Mouse (Mus musculus) heart, embryonic 16.5 days (tissue): ENCODE data around the gene Upp2. TPM values are rescaled to one million over a fixed set of nuclear protein-coding genes. Genes with fewer than 3 reads are reported as not detected.
A peak's percentile ranks its signal among the peaks of the same experiment; 100 is the strongest.

Experiments used
- ATAC-seq: fragments of 200-750 bp; cut with Nextera tagmentation; replicated peaks from 2 replicates; pipeline ENCODE4 v1.8.0; 2017; ENCODE audit warnings: moderate number of reproducible peaks; ENCODE audit not compliant: insufficient read depth, low FRiP score; ENCODE audit errors: extremely low read depth
- H3K27ac ChIP-seq: fragments of 300-500 bp; sonication (generic); 2 replicates; pipeline ENCODE4 v1.5.1; 2014; ENCODE audit warnings: mild to moderate bottlenecking, low read length, control low read depth, moderate library complexity
- H3K27me3 ChIP-seq: fragments of 300-500 bp; sonication (generic); 2 replicates; pipeline ENCODE4 v1.6.1; 2014; ENCODE audit warnings: low read length, mixed read lengths; ENCODE audit not compliant: control insufficient read depth, insufficient read depth
- H3K36me3 ChIP-seq: fragments of 300-500 bp; sonication (generic); 2 replicates; pipeline ENCODE4 v1.6.1; 2014; ENCODE audit not compliant: control insufficient read depth, insufficient read depth
- H3K4me1 ChIP-seq: fragments of 300-500 bp; sonication (generic); 2 replicates; pipeline ENCODE4 v1.6.1; 2014; ENCODE audit warnings: low read length, mixed read lengths; ENCODE audit not compliant: control insufficient read depth, insufficient read depth
- H3K4me2 ChIP-seq: fragments of 300-500 bp; sonication (generic); 2 replicates; pipeline ENCODE4 v1.6.1; 2014; ENCODE audit warnings: low read depth, mild to moderate bottlenecking, control low read depth, low read length
- H3K4me3 ChIP-seq: fragments of 300-500 bp; sonication (generic); 2 replicates; pipeline ENCODE4 v1.5.1; 2014; ENCODE audit warnings: mild to moderate bottlenecking, control low read depth, low read length
- H3K9ac ChIP-seq: fragments of 300-500 bp; sonication (generic); 2 replicates; pipeline ENCODE4 v1.6.1; 2014; ENCODE audit warnings: low read length, control low read depth
- H3K9me3 ChIP-seq: fragments of 300-500 bp; sonication (generic); replicated peaks from 2 replicates; pipeline ENCODE4 v1.6.1; 2016; ENCODE audit warnings: low read length; ENCODE audit not compliant: control insufficient read depth
- WGBS: fragments of 180-500 bp; shearing (Covaris S2); extraction: QIAGEN DNeasy Blood & Tissue Kit; methylation state at CpG from one replicate; pipeline ENCODE4 v1.1.7; 2014; 5-methylcytosine and 5-hydroxymethylcytosine counted together
- polyA plus RNA-seq: library from polyadenylated mRNA; unstranded; fragments of >200 nt; fragmentation: Nextera tagmentation; extraction: Ambion mirVana; gene quantifications from 2 replicates; pipeline ENCODE4 v1.2.1, GENCODE M21; 2015

Gene Upp2
- polyA plus RNA-seq, 1 experiment from 2014 or later, result 5.4 TPM

DNA sequence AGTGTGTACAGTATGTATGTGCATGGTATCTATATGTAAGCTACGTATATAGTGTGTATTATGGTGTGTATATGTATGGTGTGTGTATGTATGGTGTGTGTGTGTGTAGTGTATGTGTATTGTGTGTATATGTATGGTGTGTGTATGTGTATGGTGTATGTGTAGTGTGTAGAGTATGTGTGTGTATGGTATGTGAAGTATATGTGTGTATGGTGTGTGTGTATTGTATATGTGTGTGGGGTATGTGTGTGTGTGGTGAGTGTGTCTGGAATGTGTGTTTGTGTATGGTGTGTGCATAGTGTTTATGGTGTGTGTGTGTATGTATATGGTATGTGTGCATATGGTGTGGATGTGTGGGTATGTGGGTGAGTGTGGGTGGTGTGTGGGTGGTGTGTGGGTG lies 23.0 kb downstream of the Upp2 start:
- WGBS, result 95% methylated on average over 1 of the region's 1 CpGs
- ATAC-seq, result 0 out of 2 replicates have a peak, but pooled peaks have one; percentile 16

GRCm38 (mm10) chr2:58595350-58595749 lies 28.3 kb downstream of the Upp2 start:
- 46% methylated on average over 9 of the region's 9 CpGs for WGBS

More for the DNA sequence above, 23.0 kb downstream of the Upp2 start:
- H3K4me3 ChIP-seq, result no peak overlapping the region
- no peak overlapping the region for H3K27ac ChIP-seq
- no peak overlapping the region for H3K9ac ChIP-seq
- no peaks in the 10 kb centered on the region for H3K27me3 ChIP-seq
- peaks cover 12% of the 10 kb centered on the region for H3K4me1 ChIP-seq
- no peaks in the 10 kb centered on the region for H3K36me3 ChIP-seq
- no peak overlapping the region for H3K4me2 ChIP-seq
- H3K9me3 ChIP-seq, result no peaks in the 10 kb centered on the region

DNA sequence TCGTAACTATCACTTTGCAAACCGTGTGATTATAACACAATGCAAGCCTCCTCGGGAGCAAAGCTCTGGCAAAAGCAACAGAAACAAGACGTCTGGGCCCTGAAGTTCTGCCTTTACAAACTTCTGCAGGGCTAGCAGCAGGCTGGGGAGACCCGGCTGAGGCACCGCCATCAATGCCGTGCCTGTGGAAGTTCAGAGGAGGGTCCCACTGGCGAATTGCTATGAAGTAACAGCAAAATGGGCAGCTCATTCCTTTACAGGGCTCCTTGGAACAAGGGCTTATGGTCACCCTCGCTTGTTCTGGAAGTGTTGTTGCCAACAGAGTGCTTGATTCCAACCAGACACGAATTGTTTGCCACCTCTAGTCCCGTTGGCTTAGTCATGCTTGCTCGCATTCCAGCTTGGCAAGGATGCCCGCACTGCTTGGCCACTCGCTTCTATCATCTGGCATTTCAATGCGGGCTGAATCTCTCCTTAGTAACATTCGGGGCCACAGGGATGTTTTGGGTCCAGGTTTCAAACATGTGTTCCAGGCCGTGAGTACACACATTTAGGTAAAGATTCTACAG lies 29.8 kb downstream of the Upp2 start:
- H3K4me3 ChIP-seq, result no peak overlapping the region
- H3K27ac ChIP-seq, result no peak overlapping the region
- 74% methylated on average over 17 of the region's 17 CpGs for WGBS
- H3K9me3 ChIP-seq, result no peaks in the 10 kb centered on the region
- no peaks in the 10 kb centered on the region for H3K36me3 ChIP-seq
- no peak overlapping the region for H3K9ac ChIP-seq
- H3K27me3 ChIP-seq, result no peaks in the 10 kb centered on the region
- no peak overlapping the region for H3K4me2 ChIP-seq
- peaks cover 11% of the 10 kb centered on the region for H3K4me1 ChIP-seq
- no peak for ATAC-seq

More at GRCm38 (mm10) chr2:58595350-58595749, 28.3 kb downstream of the Upp2 start:
- H3K4me3 ChIP-seq, result no peak overlapping the region
- ATAC-seq, result no peak
- H3K4me1 ChIP-seq, result peaks cover 11% of the 10 kb centered on the region
- H3K9ac ChIP-seq, result no peak overlapping the region
- H3K9me3 ChIP-seq, result no peaks in the 10 kb centered on the region
- peak overlapping the region; percentile 61 for H3K27ac ChIP-seq
- H3K27me3 ChIP-seq, result no peaks in the 10 kb centered on the region
- H3K4me2 ChIP-seq, result no peak overlapping the region
- H3K36me3 ChIP-seq, result no peaks in the 10 kb centered on the region

DNA sequence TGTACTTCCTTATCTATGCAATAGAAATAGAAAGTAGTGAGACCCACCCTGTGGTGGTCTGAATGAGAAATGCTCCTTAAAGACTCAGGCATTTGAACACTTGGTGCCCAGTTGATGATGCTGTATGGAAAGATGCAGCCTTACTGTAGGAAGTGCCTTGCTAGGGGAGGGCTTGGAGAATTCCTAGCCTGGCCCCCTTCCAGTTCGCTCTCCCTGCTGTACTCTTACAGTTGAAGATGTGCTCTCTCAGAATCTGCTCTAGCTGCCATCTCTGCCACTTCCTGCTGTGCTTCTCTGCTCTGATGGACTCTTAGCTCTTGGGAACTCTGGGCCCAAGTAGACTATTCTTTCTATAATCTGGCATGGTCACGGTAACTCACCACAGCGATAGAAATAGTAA lies 30.5 kb downstream of the Upp2 start:
- no peaks in the 10 kb centered on the region for H3K36me3 ChIP-seq
- 94% methylated on average over 3 of the region's 3 CpGs for WGBS
- H3K9ac ChIP-seq, result no peak overlapping the region
- no peak overlapping the region for H3K4me3 ChIP-seq
- H3K27ac ChIP-seq, result no peak overlapping the region
- H3K4me1 ChIP-seq, result peaks cover 11% of the 10 kb centered on the region
- H3K27me3 ChIP-seq, result no peaks in the 10 kb centered on the region
- H3K9me3 ChIP-seq, result no peaks in the 10 kb centered on the region
- no peak for ATAC-seq
- H3K4me2 ChIP-seq, result no peak overlapping the region

DNA sequence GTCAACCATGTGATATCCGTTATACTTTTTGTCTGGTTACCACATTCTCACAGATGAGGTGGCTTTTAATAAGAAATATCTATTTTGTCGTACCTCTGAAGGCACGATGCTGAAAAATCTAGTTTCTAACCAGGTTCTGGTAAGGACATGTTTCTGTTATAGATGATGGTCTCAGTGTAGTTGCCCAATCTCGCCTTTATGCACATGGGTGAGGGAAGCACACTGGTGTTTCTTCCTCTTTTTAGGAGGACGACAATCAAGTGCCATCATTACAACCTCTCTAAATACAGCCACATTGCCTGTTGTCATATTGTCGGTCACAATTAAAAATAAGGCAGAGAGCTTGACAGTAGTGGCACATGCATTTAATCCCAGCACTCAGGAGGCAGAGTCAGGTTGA lies 32.5 kb downstream of the Upp2 start:
- Histone ChIP-seq H3K4me2 (no peak overlapping the region), H3K36me3 (no peaks in the 10 kb centered on the region), H3K9ac (no peak overlapping the region), H3K27ac (no peak overlapping the region), H3K4me1 (peaks cover 5% of the 10 kb centered on the region), H3K27me3 (no peaks in the 10 kb centered on the region), H3K4me3 (no peak overlapping the region), H3K9me3 (no peaks in the 10 kb centered on the region)
- 87% methylated on average over 6 of the region's 6 CpGs for WGBS
- ATAC-seq, result no peak

DNA sequence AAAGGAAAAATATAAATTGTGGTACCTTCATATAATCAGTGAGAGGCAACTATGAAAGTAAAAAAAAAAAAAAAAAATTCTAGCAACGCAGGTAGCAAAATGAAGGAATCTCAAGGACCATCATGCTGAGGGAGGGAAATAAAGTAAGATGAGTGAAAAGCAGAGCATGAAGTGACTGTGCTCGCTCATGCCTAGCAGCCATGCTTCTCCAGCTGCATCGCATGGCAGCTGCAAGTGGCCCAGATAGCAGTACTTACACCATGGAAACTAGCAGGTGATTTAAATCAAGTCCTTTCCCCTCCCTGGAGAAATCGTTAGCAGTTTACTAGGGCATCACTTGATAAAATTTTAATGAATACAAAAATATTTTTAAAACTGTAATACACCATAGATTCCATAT lies 34.3 kb downstream of the Upp2 start:
- no peak overlapping the region for H3K9ac ChIP-seq
- 92% methylated on average over 4 of the region's 4 CpGs for WGBS
- H3K27ac ChIP-seq, result no peak overlapping the region
- no peak overlapping the region for H3K4me2 ChIP-seq
- H3K36me3 ChIP-seq, result no peaks in the 10 kb centered on the region
- H3K9me3 ChIP-seq, result no peaks in the 10 kb centered on the region
- no peaks in the 10 kb centered on the region for H3K4me1 ChIP-seq
- H3K4me3 ChIP-seq, result no peak overlapping the region
- no peaks in the 10 kb centered on the region for H3K27me3 ChIP-seq
- no peak for ATAC-seq

- 77% methylated on average over 3 of the region's 3 CpGs for WGBS
- ATAC-seq, result no peak
Observed at GRCm38 (mm10) chr2:58603379-58603778, 36.3 kb downstream of the Upp2 start.

DNA sequence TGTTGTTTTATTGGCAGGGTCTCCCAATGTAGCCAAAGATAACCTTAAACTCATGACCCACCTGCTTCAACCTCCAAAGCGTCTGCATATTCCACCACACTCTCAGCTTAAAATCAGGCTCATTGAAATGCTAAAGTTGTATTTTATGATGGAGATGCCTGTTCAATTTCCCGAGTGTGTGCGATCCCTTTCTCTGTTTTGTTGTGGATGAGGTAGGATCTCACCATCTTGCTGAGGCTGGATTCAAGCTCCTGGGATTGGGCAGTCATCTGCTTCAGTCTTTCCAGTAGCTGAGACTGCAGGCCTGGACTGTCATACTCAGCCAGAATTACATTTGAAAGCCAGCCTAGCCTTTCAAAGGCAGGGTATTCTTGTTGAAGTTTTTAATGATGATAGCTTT lies 37.7 kb downstream of the Upp2 start:
- Histone ChIP-seq H3K27ac (no peak overlapping the region), H3K27me3 (no peaks in the 10 kb centered on the region), H3K9me3 (no peaks in the 10 kb centered on the region), H3K4me3 (no peak overlapping the region), H3K36me3 (no peaks in the 10 kb centered on the region), H3K9ac (no peak overlapping the region), H3K4me2 (no peak overlapping the region), H3K4me1 (no peaks in the 10 kb centered on the region)
- 87% methylated on average over 3 of the region's 3 CpGs for WGBS
- ATAC-seq, result no peak

More at GRCm38 (mm10) chr2:58603379-58603778, 36.3 kb downstream of the Upp2 start:
- Histone ChIP-seq H3K27ac (no peak overlapping the region), H3K36me3 (no peaks in the 10 kb centered on the region), H3K4me2 (no peak overlapping the region), H3K27me3 (no peaks in the 10 kb centered on the region), H3K9ac (no peak overlapping the region), H3K4me3 (no peak overlapping the region), H3K9me3 (no peaks in the 10 kb centered on the region), H3K4me1 (no peaks in the 10 kb centered on the region)

DNA sequence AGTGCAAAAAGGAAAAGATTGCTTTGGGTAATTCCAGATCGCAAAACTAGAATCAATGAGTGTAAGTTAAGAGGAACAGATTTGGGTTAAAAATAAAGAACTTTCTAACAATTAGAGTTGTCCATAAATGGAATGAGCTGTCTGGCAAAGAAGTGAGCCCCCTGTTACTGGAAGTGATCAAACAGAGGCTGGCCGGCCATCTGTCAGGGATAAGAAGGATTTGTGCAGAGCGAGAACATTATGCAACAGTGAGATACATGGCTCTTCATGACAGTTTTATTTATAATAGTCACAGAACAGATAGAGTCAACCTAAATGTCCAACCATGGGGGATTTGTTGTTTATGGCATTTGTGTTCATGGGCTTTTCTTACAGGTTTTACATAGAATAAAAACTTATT lies 46.6 kb downstream of the Upp2 start:
- H3K4me1 ChIP-seq, result no peaks in the 10 kb centered on the region
- H3K36me3 ChIP-seq, result no peaks in the 10 kb centered on the region
- ATAC-seq, result no peak
- H3K4me2 ChIP-seq, result no peak overlapping the region
- H3K27ac ChIP-seq, result no peak overlapping the region
- H3K9me3 ChIP-seq, result no peaks in the 10 kb centered on the region
- 80% methylated on average over 3 of the region's 3 CpGs for WGBS
- H3K4me3 ChIP-seq, result no peak overlapping the region
- no peak overlapping the region for H3K9ac ChIP-seq
- no peaks in the 10 kb centered on the region for H3K27me3 ChIP-seq
